Mouse (Mus musculus) layer of hippocampus, adult 11-12 months (tissue): ENCODE data around the gene Rnf225.
"Not testable (repeated sequence)": the region's sequence is repeated elsewhere in the genome, so short reads cannot be mapped to it uniquely, and the experiment has no call there.

Source experiments
- DNase-seq: peaks from one replicate; pipeline ENCODE4 v3.0.0; 2022; ENCODE audit warnings: low spot score

Rnf225 gene

GRCm38 (mm10) chr7:12927191-12927680 is at the start of gene Rnf225:
Gene Rnf225, plus strand, starts transcription at chr7:12927416.
- DNase-seq = no peak

GRCm38 (mm10) chr7:12880036-12880435 is 47.2 kb upstream of the Rnf225 start:
- no peak for DNase-seq

GRCm38 (mm10) chr7:12880497-12880896 is 46.7 kb upstream of the Rnf225 start:
- not testable (repeated sequence) for DNase-seq

- peak; percentile 96 for DNase-seq
Observed at GRCm38 (mm10) chr7:12880911-12881660, 46.1 kb upstream of the Rnf225 start, which contains the start of gene Zfp128. Gene Zfp128, plus strand, starts transcription at chr7:12881177.

GRCm38 (mm10) chr7:12886563-12887266 is 40.5 kb upstream of the Rnf225 start:
- no peak for DNase-seq

GRCm38 (mm10) chr7:12887585-12887984 is 39.6 kb upstream of the Rnf225 start:
- no peak for DNase-seq

GRCm38 (mm10) chr7:12890928-12891327 is 36.3 kb upstream of the Rnf225 start:
- no peak for DNase-seq

- DNase-seq = no peak
Observed at GRCm38 (mm10) chr7:12891334-12891733, 35.9 kb upstream of the Rnf225 start.

GRCm38 (mm10) chr7:12897655-12898410 is 29.4 kb upstream of the Rnf225 start, which contains the start of gene Zscan22:
Gene Zscan22, plus strand, starts transcription at chr7:12897815.
- DNase-seq = peak; percentile 95

- DNase-seq = no peak
Observed at GRCm38 (mm10) chr7:12901517-12901916, 25.7 kb upstream of the Rnf225 start.

GRCm38 (mm10) chr7:12903623-12904022 is 23.6 kb upstream of the Rnf225 start:
- no peak for DNase-seq

GRCm38 (mm10) chr7:12905146-12905545 is 22.1 kb upstream of the Rnf225 start:
- DNase-seq = no peak

GRCm38 (mm10) chr7:12909498-12909962 is 17.7 kb upstream of the Rnf225 start:
- DNase-seq = peak; percentile 90

GRCm38 (mm10) chr7:12910181-12910668 is 17.0 kb upstream of the Rnf225 start:
- DNase-seq = peak; percentile 59

GRCm38 (mm10) chr7:12913556-12913955 is 13.7 kb upstream of the Rnf225 start:
- DNase-seq = no peak

- DNase-seq = not testable (repeated sequence)
Observed at GRCm38 (mm10) chr7:12920495-12920894, 6.7 kb upstream of the Rnf225 start.

GRCm38 (mm10) chr7:12921318-12921704 is 5.9 kb upstream of the Rnf225 start:
- DNase-seq = no peak

GRCm38 (mm10) chr7:12921705-12922465 is 5.3 kb upstream of the Rnf225 start, which contains the start of gene Rps5:
Gene Rps5, plus strand, starts transcription at chr7:12922290.
- DNase-seq = peak; percentile 100

- no peak for DNase-seq
Observed at GRCm38 (mm10) chr7:12922729-12923128, 4.5 kb upstream of the Rnf225 start.

- DNase-seq = no peak
Observed at GRCm38 (mm10) chr7:12926316-12926715, 900 bp upstream of the Rnf225 start.
